ENCODE assay signal across 8 mouse cellular contexts in genomic region chr2:131055631-131056030, GRCm38 (mm10). TPM values are rescaled to one million over a fixed set of nuclear protein-coding genes. Genes with fewer than 3 reads are reported as not detected.
A peak's percentile ranks its signal among the peaks of the same experiment; 100 is the strongest.
DNase-seq lines count a peak whose midpoint lies in the region; ATAC-seq and TF ChIP-seq lines count a peak whose summit lies in the region.

No protein-coding gene starts in this region.

- H3K36me3 ChIP-seq in forebrain, postnatal 0 days (ENCODE audit: insufficient read depth): no peaks in the 10 kb centered on the region
- no peaks in the 10 kb centered on the region for H3K36me3 ChIP-seq in intestine, embryonic 14.5 days (ENCODE audit: control insufficient read depth, insufficient read depth, low read length)
- no peaks in the 10 kb centered on the region for H3K36me3 ChIP-seq in liver, postnatal 0 days (replicated peaks; ENCODE audit: insufficient read depth, low read length)

- TF ChIP-seq EP300 in liver, postnatal 0 days (IDR thresholded peaks at IDR 0.05; ENCODE audit: low read depth): no peak

- DNase-seq in left cerebral cortex, postnatal 14 days (ENCODE audit: low spot score in 2 of 2): peak; percentile 44 to 63
- no peak for DNase-seq in left cerebral cortex, adult 11 months (ENCODE audit: low spot score)
- DNase-seq in adrenal gland, postnatal 10 days: peak; percentile 73
- DNase-seq in forebrain, postnatal 0 days: peak; percentile 53
- peak; percentile 80 for DNase-seq in intestine, embryonic 14.5 days (ENCODE audit: low spot score)
- peak; percentile 81 for DNase-seq in liver, postnatal 0 days
- peak; percentile 75 for DNase-seq in neural tube, embryonic 10.5 days (ENCODE audit: extremely low spot score, low spot score)
- DNase-seq in cerebellum, adult 9-10 months: no peak

- H3K9me3 ChIP-seq in forebrain, postnatal 0 days (ENCODE audit: low read length): no peaks in the 10 kb centered on the region
- H3K9me3 ChIP-seq in intestine, embryonic 14.5 days (ENCODE audit: control insufficient read depth, low read length): no peaks in the 10 kb centered on the region
- H3K9me3 ChIP-seq in liver, postnatal 0 days (ENCODE audit: low read length): no peaks in the 10 kb centered on the region

- H3K4me3 ChIP-seq in forebrain, postnatal 0 days (ENCODE audit: low read depth, low read length): no peak overlapping the region
- no peak overlapping the region for H3K4me3 ChIP-seq in intestine, embryonic 14.5 days (ENCODE audit: low read depth, low read length)
- H3K4me3 ChIP-seq in liver, postnatal 0 days (ENCODE audit: low read depth, low read length): no peak overlapping the region

- peaks cover 6% of the 10 kb centered on the region; the same call in 1 of the 2 replicates for H3K4me1 ChIP-seq in forebrain, postnatal 0 days (ENCODE audit: insufficient read depth)
- H3K4me1 ChIP-seq in intestine, embryonic 14.5 days (replicated peaks; ENCODE audit: control insufficient read depth, insufficient read depth, low read length): peaks cover 24% of the 10 kb centered on the region
- H3K4me1 ChIP-seq in liver, postnatal 0 days (ENCODE audit: insufficient read depth): peaks cover 19% of the 10 kb centered on the region

- peak; percentile 43 for ATAC-seq in forebrain, postnatal 0 days
- ATAC-seq in intestine, embryonic 14.5 days (replicated peaks; ENCODE audit: low FRiP score, low TSS enrichment, low read depth): no peak
- ATAC-seq in liver, postnatal 0 days: peak; percentile 36

- H3K9ac ChIP-seq in forebrain, postnatal 0 days: no peak overlapping the region
- H3K9ac ChIP-seq in intestine, embryonic 14.5 days (ENCODE audit: low read length): no peak overlapping the region
- H3K9ac ChIP-seq in liver, postnatal 0 days (replicated peaks): no peak overlapping the region

- intact Hi-C loops in left cerebral cortex, postnatal 14 days (cut with DNase I): no loop called here

- H3K4me2 ChIP-seq in forebrain, postnatal 0 days (ENCODE audit: low read depth): no peak overlapping the region
- H3K4me2 ChIP-seq in intestine, embryonic 14.5 days (ENCODE audit: low read length): 0 out of 2 replicates have a peak overlapping the region, but pooled peaks have one; percentile 15
- H3K4me2 ChIP-seq in liver, postnatal 0 days (ENCODE audit: low read depth, low read length): peak overlapping the region; percentile 15

- no peak overlapping the region for H3K27ac ChIP-seq in forebrain, postnatal 0 days (ENCODE audit: low read depth, low read length)
- H3K27ac ChIP-seq in intestine, embryonic 14.5 days (ENCODE audit: low read depth): no peak overlapping the region
- no peak overlapping the region for H3K27ac ChIP-seq in liver, postnatal 0 days (ENCODE audit: low read depth)

- H3K27me3 ChIP-seq in forebrain, postnatal 0 days (ENCODE audit: insufficient read depth, low read length): peaks cover 44% of the 10 kb centered on the region
- peaks cover 52% of the 10 kb centered on the region for H3K27me3 ChIP-seq in intestine, embryonic 14.5 days (replicated peaks; ENCODE audit: control insufficient read depth, insufficient read depth, low read length)
- H3K27me3 ChIP-seq in liver, postnatal 0 days (ENCODE audit: insufficient read depth, low read length): peaks cover 47% of the 10 kb centered on the region

- WGBS in forebrain, postnatal 0 days: 5% methylated on average over 10 of the region's 10 CpGs
- 7% methylated on average over 10 of the region's 10 CpGs for WGBS in intestine, embryonic 14.5 days
- WGBS in liver, postnatal 0 days (ENCODE audit: insufficient replicate concordance): 7% methylated on average over 10 of the region's 10 CpGs

- peak; percentile 74 for TF ChIP-seq CTCF in forebrain, postnatal 0 days (IDR thresholded peaks at IDR 0.05; ENCODE audit: low read depth)
- TF ChIP-seq CTCF in liver, postnatal 0 days (IDR thresholded peaks at IDR 0.05; ENCODE audit: low read depth): peak; percentile 85

RNA-seq across cellular contexts. Expression of gene Adam33, which starts 8.0 kb away (rescaled TPM):
- 1 to 10 TPM; 2.3 to 3.7 TPM for total RNA-seq in left cerebral cortex, postnatal 14 days (2021)
- total RNA-seq in adrenal gland, postnatal 10 days (2021): 1 to 10 TPM; 2.4 to 3.9 TPM
- 0.77 and 3.1 TPM in 2 replicates for total RNA-seq in forebrain, postnatal 0 days (2014; rRNA removed)
- 0.82 and 0.85 TPM in 2 replicates for polyA plus RNA-seq in forebrain, postnatal 0 days (2015; fragmentation: Nextera tagmentation; extraction: Ambion mirVana)
- 1.8 and 1.9 TPM in 2 replicates for polyA plus RNA-seq in intestine, embryonic 14.5 days (2014; fragmentation: Nextera tagmentation; extraction: Ambion mirVana)
- 1.2 TPM in 2 replicates for polyA plus RNA-seq in liver, postnatal 0 days (2015; fragmentation: Nextera tagmentation; extraction: Ambion mirVana)

RNA-seq across cellular contexts. Expression of gene Gfra4, which starts 12.7 kb away (rescaled TPM):
- total RNA-seq in left cerebral cortex, postnatal 14 days (2021): 10 to 100 TPM; 52.4 to 54.2 TPM
- 10 to 100 TPM in 1 of 2 experiments, 1 to 10 TPM in 1; 8.5 to 15.1 TPM for total RNA-seq in adrenal gland, postnatal 10 days (2021)
- 39.8 and 52.0 TPM in 2 replicates for total RNA-seq in forebrain, postnatal 0 days (2014; rRNA removed)
- 53.7 and 61.9 TPM in 2 replicates for polyA plus RNA-seq in forebrain, postnatal 0 days (2015; fragmentation: Nextera tagmentation; extraction: Ambion mirVana)
- 13.7 and 15.8 TPM in 2 replicates for polyA plus RNA-seq in intestine, embryonic 14.5 days (2014; fragmentation: Nextera tagmentation; extraction: Ambion mirVana)
- 0.07 and 0.26 TPM in 2 replicates for polyA plus RNA-seq in liver, postnatal 0 days (2015; fragmentation: Nextera tagmentation; extraction: Ambion mirVana)

RNA-seq across cellular contexts. Expression of gene Siglec1, which starts 30.9 kb away (rescaled TPM):
- under 1 TPM; 0.51 to 0.59 TPM for total RNA-seq in left cerebral cortex, postnatal 14 days (2021)
- total RNA-seq in adrenal gland, postnatal 10 days (2021): 1 to 10 TPM; 3.8 to 3.9 TPM
- 0.62 and 1.7 TPM in 2 replicates for total RNA-seq in forebrain, postnatal 0 days (2014; rRNA removed)
- 0.18 and 0.19 TPM in 2 replicates for polyA plus RNA-seq in forebrain, postnatal 0 days (2015; fragmentation: Nextera tagmentation; extraction: Ambion mirVana)
- 0.30 and 0.41 TPM in 2 replicates for polyA plus RNA-seq in intestine, embryonic 14.5 days (2014; fragmentation: Nextera tagmentation; extraction: Ambion mirVana)
- 1.9 and 2.0 TPM in 2 replicates for polyA plus RNA-seq in liver, postnatal 0 days (2015; fragmentation: Nextera tagmentation; extraction: Ambion mirVana)

Comparison
In these comparisons a context has a peak if more than half of its experiments do, and no peak if none do; other contexts are left out.
1. DNase-seq: peak in left cerebral cortex, postnatal 14 days (2 of 2), adrenal gland, postnatal 10 days (single experiment), forebrain, postnatal 0 days (single experiment), intestine, embryonic 14.5 days (single experiment), liver, postnatal 0 days (single experiment) and neural tube, embryonic 10.5 days (single experiment); none in left cerebral cortex, adult 11 months (single experiment) and cerebellum, adult 9-10 months (single experiment).